Mouse (Mus musculus): ENCODE data around the gene 2610008E11Rik. TPM values are rescaled to one million over a fixed set of nuclear protein-coding genes. Genes with fewer than 3 reads are reported as not detected.
"Not testable (repeated sequence)": the region's sequence is repeated elsewhere in the genome, so short reads cannot be mapped to it uniquely, and the experiment has no call there.

Gene 2610008E11Rik
- total RNA-seq (2015) = 7.7 and 8.1 TPM in 2 replicates
- 6.6 and 13.4 TPM in 2 replicates for total RNA-seq (2017)

DNA sequence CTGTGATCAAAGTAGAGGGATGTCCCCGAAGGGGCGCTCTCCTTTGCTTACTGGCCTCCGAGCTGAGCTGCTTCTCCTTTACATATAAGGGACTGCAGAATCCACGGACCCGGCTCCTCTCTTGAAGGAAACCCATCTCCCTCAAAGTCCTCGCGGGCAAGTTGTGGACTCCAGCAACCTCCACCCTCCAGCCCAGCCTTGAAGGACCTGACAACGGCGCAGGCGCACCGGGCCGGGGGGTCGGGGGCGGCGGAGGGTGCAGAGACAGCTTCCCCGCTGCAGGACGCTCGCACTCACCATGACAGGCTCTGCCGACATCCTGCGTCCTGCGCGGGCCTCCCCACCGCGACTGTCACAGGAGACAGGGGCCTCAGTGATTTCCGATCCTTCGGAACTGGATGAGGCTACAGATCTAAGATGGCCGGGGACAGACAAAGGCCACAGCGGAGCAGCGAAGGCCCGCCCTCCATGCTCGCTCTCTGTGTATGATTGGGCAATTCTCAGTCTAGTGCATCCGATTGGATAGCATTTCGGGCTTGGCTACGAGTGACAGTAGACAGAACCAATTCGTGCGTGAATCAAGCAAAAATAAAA, at the start of gene 2610008E11Rik:
Gene 2610008E11Rik (minus strand): TSS at position 440 of the 594 bp plus-strand sequence.
- ATAC-seq (ENCODE audit: poor library complexity, severe bottlenecking) = peak; percentile 99

DNA sequence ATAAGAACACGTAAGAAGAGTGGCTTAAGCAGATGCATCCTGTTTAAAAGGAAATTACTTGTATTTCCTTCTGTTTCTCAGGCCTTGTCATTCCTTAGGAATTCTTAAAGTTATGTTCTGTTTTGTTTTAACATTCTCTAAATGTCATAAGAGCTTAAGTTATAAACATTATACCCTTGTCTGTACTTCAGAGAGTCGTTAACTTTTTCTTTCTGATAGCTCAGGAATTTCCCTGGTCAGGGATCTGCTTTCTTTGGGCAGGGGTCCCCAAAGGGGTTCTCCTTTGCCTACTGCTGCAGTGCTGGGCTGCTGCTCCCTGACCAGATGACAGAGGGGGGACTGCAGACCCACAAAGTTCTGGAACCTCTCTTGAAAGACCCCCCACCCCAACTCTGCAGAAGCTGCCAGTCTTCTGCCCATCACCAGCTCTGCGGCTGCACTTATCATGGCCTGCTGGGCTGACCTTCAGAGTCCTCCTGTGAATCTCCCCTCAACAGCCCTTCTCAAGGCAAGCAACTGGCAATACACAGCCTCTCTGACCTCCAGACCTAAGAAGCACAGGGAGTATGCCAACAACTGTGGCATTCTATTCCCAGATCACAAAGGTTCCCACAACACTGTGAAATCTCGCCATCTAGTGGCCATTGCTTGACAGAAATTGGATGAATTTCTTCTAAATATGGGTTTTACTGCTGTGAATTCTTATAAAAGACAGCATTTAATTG, 18.9 kb upstream of the 2610008E11Rik start:
- peak; percentile 60 for ATAC-seq (ENCODE audit: poor library complexity, severe bottlenecking)

DNA sequence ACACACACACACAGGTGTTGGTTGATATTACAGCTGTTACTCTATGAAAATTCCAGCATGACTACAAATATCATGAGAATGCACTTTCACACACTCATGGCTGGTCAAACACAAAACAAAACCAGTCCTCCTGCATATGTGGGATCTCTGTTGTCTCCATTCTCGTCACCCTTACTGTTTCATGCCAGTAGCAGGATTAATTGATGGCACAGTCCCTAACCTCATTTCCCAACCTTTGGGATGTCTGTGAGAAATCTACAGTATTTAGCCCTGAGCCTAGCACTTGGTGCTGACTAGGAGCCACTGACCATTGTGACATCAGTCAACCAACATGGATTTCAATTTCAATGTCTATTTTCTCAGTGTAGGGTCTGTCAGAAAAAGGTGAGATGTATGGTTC, 17.7 kb upstream of the 2610008E11Rik start:
- no peak for ATAC-seq (ENCODE audit: poor library complexity, severe bottlenecking)

DNA sequence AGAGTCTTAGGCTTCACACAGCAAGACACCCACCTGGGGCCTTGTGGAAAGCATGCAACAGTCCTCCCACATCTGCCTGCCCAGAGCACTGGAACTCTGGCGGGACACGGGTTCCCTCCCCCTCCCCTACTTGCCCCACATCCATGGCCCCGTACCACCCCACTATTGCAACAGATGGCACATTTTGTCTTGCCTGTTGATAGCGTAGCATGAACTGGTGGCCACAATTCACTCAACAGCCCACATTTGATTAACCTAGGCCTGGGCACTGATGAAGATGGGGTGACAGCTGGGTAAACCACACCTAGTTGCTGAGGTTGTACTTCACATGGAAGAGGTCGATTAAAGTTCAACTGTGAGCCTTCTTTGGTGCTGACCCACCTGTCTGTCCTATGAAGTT, 13.1 kb upstream of the 2610008E11Rik start:
- no peak for ATAC-seq (ENCODE audit: poor library complexity, severe bottlenecking)

DNA sequence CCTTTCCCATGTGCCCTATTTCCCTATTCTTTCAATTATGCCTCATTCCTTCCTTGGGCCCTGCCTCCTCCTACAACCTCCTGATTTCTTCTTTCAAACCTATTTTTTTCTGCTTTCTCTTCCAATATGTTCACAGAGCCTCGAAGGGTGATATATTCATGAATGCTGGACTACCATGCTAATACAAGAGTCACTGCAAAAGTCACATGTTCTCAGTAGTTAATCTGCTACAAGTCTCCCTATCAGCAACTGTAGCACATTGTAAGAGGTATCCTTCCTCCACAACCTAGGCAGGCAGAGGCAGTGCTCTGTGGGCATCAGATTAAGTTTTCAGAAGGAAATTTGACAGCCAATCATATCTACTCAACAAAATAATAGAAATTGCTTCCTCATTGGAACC, 11.8 kb upstream of the 2610008E11Rik start:
- ATAC-seq (ENCODE audit: poor library complexity, severe bottlenecking) = no peak

DNA sequence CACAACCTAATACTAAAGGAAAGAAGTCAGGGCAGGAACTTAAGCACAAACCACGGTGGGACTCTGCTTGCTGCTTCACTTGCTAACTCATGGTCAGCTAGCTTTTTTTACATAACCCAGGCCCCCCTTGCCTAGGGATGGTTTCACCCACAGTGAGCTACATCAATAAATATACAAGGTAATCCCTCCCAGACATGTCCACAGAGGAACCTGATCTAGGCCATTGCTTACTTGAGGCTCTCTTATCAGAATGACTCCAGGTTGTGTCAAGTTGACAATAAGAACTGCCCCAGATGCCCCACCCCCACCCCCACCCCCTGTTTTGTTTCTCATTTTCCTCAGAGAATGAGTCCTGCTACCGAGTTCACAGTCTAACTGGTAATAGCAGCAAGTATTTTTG, 10.1 kb upstream of the 2610008E11Rik start:
- ATAC-seq (ENCODE audit: poor library complexity, severe bottlenecking) = no peak

DNA sequence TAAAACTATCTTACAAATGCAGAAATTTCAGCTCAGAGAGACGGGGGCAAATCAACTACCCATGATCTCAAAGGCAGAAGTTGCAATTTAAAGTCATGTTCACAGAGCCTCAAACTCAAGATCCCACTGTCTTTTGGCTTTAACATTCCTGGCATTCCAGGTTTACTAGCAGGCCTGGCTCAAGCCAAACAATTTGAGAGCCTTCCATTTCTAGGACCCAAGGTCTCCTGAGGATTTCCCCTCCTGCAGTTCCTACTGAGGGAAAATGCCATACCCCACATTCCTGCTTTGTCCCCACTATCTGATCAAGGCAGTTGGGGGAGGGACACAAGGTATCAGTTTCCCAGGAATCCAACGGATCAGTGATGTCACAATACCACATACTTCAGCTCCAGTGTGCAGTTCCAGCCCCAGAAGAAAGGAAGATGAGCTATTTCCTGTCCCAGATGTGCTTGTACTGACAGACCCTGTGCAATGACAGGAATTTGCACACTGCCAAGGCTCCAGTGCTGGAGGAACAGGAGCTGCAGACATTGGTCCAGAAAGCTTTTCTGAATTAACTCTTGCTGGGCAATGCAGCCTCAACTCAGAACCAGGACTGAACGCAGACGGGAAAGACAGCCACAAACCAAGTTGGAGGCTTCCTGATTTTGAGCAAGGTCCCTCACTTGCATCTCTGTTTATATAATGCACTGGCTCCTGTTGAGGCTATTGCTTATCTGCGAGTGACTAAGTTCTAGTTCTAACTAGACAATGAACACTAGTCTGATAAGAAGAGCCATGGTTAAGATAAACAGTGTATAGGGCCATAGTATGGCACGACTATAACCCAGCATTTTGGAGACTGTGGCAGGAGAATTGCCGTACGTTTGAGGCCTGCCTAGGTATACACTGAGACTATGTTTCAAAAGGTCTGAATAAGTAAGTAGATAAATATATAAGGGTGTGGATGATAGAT, 9.2 kb upstream of the 2610008E11Rik start:
- ATAC-seq (ENCODE audit: poor library complexity, severe bottlenecking) = no peak

DNA sequence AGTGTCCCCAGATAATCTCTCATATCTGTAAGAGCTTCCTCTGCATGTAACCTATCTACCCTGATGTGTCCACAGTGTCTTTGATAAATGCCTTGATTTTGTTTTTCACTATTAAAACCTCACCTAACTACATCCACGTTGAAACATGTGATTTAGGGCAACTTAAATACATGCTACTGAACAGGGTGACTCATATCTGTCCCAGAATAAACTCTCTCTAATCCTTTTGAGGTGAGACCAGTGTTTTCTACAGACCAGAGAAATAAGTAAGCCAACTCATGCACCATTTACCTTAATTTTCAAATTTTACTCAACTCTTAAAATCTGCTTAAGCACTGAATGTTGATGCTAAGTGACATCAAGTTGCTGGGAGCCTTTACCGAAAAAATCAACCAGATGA, 694 bp downstream of the 2610008E11Rik start:
- ATAC-seq (ENCODE audit: poor library complexity, severe bottlenecking) = no peak

DNA sequence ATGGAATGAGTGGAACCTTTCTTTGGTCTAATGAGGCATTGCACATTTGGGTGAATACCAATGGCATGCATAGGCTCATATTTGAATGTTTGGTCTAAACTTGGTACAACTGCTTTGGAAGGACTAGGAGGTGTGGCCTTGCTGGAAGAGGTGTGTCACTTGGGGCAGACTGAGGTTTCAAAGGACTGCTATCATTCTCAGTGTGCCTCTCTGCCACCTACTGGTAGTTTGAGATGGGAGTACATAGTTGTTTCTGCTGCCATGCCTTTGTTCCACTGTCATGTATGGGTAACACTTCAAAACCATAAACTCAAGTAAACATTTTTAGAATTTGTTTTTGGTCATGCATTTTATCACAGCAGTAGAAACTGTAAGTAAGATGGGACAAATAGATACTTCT, 5.7 kb downstream of the 2610008E11Rik start:
- no peak for ATAC-seq (ENCODE audit: poor library complexity, severe bottlenecking)

DNA sequence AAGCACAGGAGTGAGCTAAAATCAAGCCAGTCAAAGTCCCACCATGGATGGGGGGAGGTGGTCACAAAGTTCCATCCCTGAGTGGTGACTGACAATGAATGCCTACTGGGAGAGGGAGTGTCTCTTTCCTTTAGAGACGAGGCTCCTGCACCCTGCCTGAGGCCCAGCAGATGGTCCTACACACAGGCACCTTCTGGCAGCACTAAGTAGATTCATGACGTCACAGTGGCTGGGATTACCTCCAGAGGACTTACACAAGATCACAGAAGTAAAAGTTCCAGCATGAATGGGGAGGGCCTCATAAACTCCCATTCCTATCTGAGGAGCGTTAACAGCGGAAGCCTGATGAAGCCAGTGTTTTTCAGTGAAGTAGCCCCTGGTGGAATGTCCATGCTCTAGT, 8.4 kb downstream of the 2610008E11Rik start:
- ATAC-seq (ENCODE audit: poor library complexity, severe bottlenecking) = no peak

DNA sequence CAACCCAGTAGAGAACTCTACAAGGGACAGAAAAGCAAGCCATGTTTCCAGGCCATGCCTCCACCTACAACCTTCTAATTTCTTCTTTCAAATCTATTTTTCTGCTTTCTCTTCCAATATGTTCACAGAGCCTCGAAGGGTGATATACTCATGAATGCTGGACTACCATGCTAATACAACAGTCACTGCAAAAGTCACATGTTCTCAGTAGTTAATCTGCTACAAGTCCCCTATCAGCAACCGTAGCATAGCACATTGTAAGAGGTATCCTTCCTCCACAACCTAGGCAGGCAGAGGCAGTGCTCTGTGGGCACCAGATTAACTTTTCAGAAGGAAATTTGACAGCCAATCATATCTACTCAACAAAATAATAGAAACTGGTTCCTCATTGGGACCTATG, 10.8 kb downstream of the 2610008E11Rik start:
- no peak for ATAC-seq (ENCODE audit: poor library complexity, severe bottlenecking)

DNA sequence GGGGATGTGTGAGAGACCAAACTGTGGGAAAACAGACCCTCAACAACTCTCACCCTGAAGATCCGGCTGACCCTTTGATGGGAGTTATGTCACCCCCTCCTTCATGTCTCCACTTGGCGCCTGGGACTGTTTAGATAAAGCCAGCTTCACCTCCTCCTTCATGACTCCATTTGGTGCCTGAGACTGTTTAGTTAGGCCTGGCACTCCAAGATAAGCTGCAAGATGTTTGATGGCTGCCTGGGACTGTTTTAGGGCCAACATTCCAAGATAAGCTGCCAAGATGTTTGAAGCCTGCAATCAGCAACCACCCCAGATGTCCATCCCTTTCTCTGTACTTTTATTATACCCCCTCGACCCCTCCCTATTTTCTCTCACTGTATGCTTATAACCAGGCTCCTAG, 40.0 kb downstream of the 2610008E11Rik start:
- not testable (repeated sequence) for ATAC-seq (ENCODE audit: poor library complexity, severe bottlenecking)

DNA sequence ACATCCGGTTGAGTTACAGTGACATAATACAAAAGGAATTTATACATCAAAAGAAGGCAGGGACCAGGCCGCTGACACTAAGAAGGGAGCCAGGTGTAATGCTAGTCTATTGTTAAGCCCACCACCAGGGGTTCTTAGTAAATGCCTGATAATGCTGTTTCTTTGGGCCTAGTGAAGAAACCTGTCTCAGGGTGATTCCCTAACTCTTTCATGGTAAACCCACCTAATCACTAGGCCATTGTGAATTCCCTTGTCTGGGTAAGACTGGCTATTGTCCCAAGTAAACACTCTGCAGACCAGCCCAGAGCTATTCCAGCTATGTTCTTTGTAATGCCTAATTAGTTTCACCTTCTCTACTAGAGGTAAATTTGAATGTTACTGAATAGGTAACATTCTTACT, 54.9 kb downstream of the 2610008E11Rik start:
- ATAC-seq (ENCODE audit: poor library complexity, severe bottlenecking) = not testable (repeated sequence)

DNA sequence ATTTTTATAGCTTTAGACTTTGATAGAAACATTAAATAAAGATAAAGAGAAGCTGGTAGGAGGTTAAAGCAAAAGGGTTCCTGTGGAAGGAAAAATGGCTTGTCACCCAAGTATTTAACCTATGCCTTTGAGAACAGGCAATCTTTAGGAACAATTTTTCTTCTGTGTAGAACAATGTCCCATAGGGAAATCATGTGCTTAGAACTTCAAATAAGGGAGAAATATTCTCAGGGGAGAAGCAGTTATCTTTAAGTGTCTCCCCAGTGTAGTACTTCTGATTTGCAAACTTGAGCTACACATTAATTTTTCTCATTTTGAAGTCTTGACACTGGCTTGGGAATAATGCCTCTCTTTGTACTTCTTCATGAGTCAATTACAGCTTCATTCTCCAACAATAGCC, 69.0 kb downstream of the 2610008E11Rik start, which contains the start of gene Olfr57:
Gene Olfr57 (plus strand): TSS at position 301 of the 400 bp plus-strand sequence.
- ATAC-seq (ENCODE audit: poor library complexity, severe bottlenecking) = no peak

Other genes starting within 250 kb of the 2610008E11Rik start
- gene Olfr1356, start 245.4 kb downstream of the 2610008E11Rik start, total RNA-seq (2015) = not detected in 2 replicates
- 0.04 TPM in 1 of 2 replicates, not detected in the other for gene Olfr1356, start 245.4 kb downstream of the 2610008E11Rik start, total RNA-seq (2017)
- not detected in 2 replicates for gene Olfr1355, start 222.1 kb downstream of the 2610008E11Rik start, total RNA-seq (2015)
- not detected in 2 replicates for gene Olfr1355, start 222.1 kb downstream of the 2610008E11Rik start, total RNA-seq (2017)
- gene Olfr1354, start 184.4 kb downstream of the 2610008E11Rik start, total RNA-seq (2015) = not detected in 2 replicates
- gene Olfr1354, start 184.4 kb downstream of the 2610008E11Rik start, total RNA-seq (2017) = not detected in 2 replicates
- gene Olfr8, start 147.0 kb downstream of the 2610008E11Rik start, total RNA-seq (2015) = not detected in 2 replicates
- not detected in 2 replicates for gene Olfr8, start 147.0 kb downstream of the 2610008E11Rik start, total RNA-seq (2017)
- not detected in 2 replicates for gene Olfr1353, start 134.3 kb downstream of the 2610008E11Rik start, total RNA-seq (2015)
- gene Olfr1353, start 134.3 kb downstream of the 2610008E11Rik start, total RNA-seq (2017) = not detected in 2 replicates
- 0.02 TPM in 1 of 2 replicates, not detected in the other for gene Olfr1352, start 116.5 kb downstream of the 2610008E11Rik start, total RNA-seq (2015)
- not detected in 2 replicates for gene Olfr1352, start 116.5 kb downstream of the 2610008E11Rik start, total RNA-seq (2017)
- not detected in 2 replicates for gene Olfr1351, start 85.1 kb downstream of the 2610008E11Rik start, total RNA-seq (2015)
- not detected in 2 replicates for gene Olfr1351, start 85.1 kb downstream of the 2610008E11Rik start, total RNA-seq (2017)
- gene Olfr57, start 68.9 kb downstream of the 2610008E11Rik start, total RNA-seq (2015) = not detected in 2 replicates
- gene Olfr57, start 68.9 kb downstream of the 2610008E11Rik start, total RNA-seq (2017) = not detected in 2 replicates
- gene Vmn2r80, start 51.2 kb upstream of the 2610008E11Rik start, total RNA-seq (2015) = not detected in 2 replicates
- gene Vmn2r80, start 51.2 kb upstream of the 2610008E11Rik start, total RNA-seq (2017) = not detected in 2 replicates
- not detected in 2 replicates for gene Vmn2r81, start 150.1 kb upstream of the 2610008E11Rik start, total RNA-seq (2015)
- not detected in 2 replicates for gene Vmn2r81, start 150.1 kb upstream of the 2610008E11Rik start, total RNA-seq (2017)

All from megakaryocyte, adult 5-6 weeks (primary cell).